In genomic region chrX:144317548-144318163, GRCm38 (mm10) we compare ENCODE assay signal across 8 mouse cellular contexts. TPM values are rescaled to one million over a fixed set of nuclear protein-coding genes. Genes with fewer than 3 reads are reported as not detected.
DNase-seq lines count a peak whose midpoint lies in the region; ATAC-seq and TF ChIP-seq lines count a peak whose summit lies in the region.

TSS of gene Alg13 (plus strand) at chrX:144317804.

- H3K4me2 ChIP-seq in forebrain, embryonic 16.5 days (ENCODE audit: low read length) = peak within 1 kb of the TSS; percentile 86

- WGBS in forebrain, embryonic 16.5 days = 24% methylated on average over 37 of the region's 47 CpGs
- 29% methylated on average over 47 of the region's 47 CpGs for WGBS in lung, adult 2 months

- no peaks in the 10 kb centered on the region for H3K9me3 ChIP-seq in G1E (replicated peaks)
- H3K9me3 ChIP-seq in forebrain, embryonic 16.5 days (ENCODE audit: control insufficient read depth, low read length) = no peaks in the 10 kb centered on the region

- H3K9ac ChIP-seq in forebrain, embryonic 16.5 days (replicated peaks; ENCODE audit: low read depth, low read length) = peak within 1 kb of the TSS; percentile 62

- peak within 1 kb of the TSS; percentile 75 for H3K4me3 ChIP-seq in G1E (ENCODE audit: low read depth, low read length)
- H3K4me3 ChIP-seq in forebrain, embryonic 16.5 days (replicated peaks; ENCODE audit: low read length) = peak within 1 kb of the TSS; percentile 65
- peak within 1 kb of the TSS; percentile 67 for H3K4me3 ChIP-seq in layer of hippocampus, adult 2 months
- H3K4me3 ChIP-seq in lung, adult 2 months (replicated peaks; ENCODE audit: extremely low read depth, low read depth, low read length) = peak within 1 kb of the TSS; percentile 87

- intact Hi-C loops in heart, postnatal 36 days (cut with DNase I) = loop anchor here (10.0 kb wide), 1 partner anchor 1187 kb away; the partner anchor contains the start of gene Amot

- no peak for TF ChIP-seq CTCF in G1E (IDR thresholded peaks at IDR 0.05; ENCODE audit: low read depth, low read length)
- no peak for TF ChIP-seq CTCF in layer of hippocampus, adult 2 months (conservative IDR thresholded peaks at IDR 0.05)
- TF ChIP-seq CTCF in lung, adult 2 months (IDR thresholded peaks at IDR 0.05; ENCODE audit: insufficient read depth, low read length) = no peak

- H3K36me3 ChIP-seq in G1E (replicated peaks) = peaks cover 7% of the 10 kb centered on the region
- no peaks in the 10 kb centered on the region for H3K36me3 ChIP-seq in forebrain, embryonic 16.5 days (ENCODE audit: control insufficient read depth, insufficient read depth)

- DNase-seq in G1E (ENCODE audit: low spot score) = peak; percentile 47
- DNase-seq in cerebellum, adult 18-20 months = peak; percentile 80 to 84
- DNase-seq in heart, postnatal 36 days = peak; percentile 76 to 78
- DNase-seq in layer of hippocampus, adult 2 months (ENCODE audit: low spot score in 2 of 2) = peak; percentile 81 to 82
- DNase-seq in lung, adult 2 months = peak; percentile 72
- peak; percentile 84 for DNase-seq in testis, postnatal 14 days (ENCODE audit: low spot score)

- peak within 1 kb of the TSS; percentile 61 for H3K27ac ChIP-seq in forebrain, embryonic 16.5 days (ENCODE audit: low read length)
- peak within 1 kb of the TSS; percentile 53; the same call in 1 of the 2 replicates for H3K27ac ChIP-seq in layer of hippocampus, adult 2 months

- H3K27me3 ChIP-seq in G1E (ENCODE audit: insufficient read depth, low read length) = no peaks in the 10 kb centered on the region
- H3K27me3 ChIP-seq in forebrain, embryonic 16.5 days (replicated peaks; ENCODE audit: control insufficient read depth, insufficient read depth, low read length) = no peaks in the 10 kb centered on the region

- peaks cover 22% of the 10 kb centered on the region for H3K4me1 ChIP-seq in G1E (ENCODE audit: insufficient read depth, low read depth, low read length)
- H3K4me1 ChIP-seq in forebrain, embryonic 16.5 days (replicated peaks; ENCODE audit: control insufficient read depth, insufficient read depth, low read length) = no peaks in the 10 kb centered on the region; the same call in 1 of the 2 replicates
- no peaks in the 10 kb centered on the region for H3K4me1 ChIP-seq in lung, adult 2 months (ENCODE audit: control insufficient read depth, insufficient read depth, low read length)

- peak; percentile 38; the same call in 1 of the 2 replicates for TF ChIP-seq POLR2A in lung, adult 2 months (IDR thresholded peaks at IDR 0.05; ENCODE audit: borderline replicate concordance, extremely low read depth, low read depth, low read length)

- ATAC-seq in G1E (ENCODE audit: extremely low read depth, insufficient number of reproducible peaks, low FRiP score, poor library complexity, severe bottlenecking) = peak; percentile 82
- peak; percentile 94 for ATAC-seq in forebrain, embryonic 16.5 days
- peak; percentile 56; the same call in 1 of the 2 replicates for ATAC-seq in neutrophil, adult 5-6 weeks (ENCODE audit: extremely low read depth, insufficient number of reproducible peaks, low FRiP score, poor library complexity, severe bottlenecking)

RNA-seq across cellular contexts. Expression of gene Alg13, which starts in this region (rescaled TPM):
- 57.0 and 60.6 TPM in 2 replicates for total RNA-seq in G1E (2014; fragmentation: Nextera tagmentation)
- 23.4 and 24.9 TPM in 2 replicates for total RNA-seq in G1E (2017)
- 3.0 and 5.5 TPM in 2 replicates for polyA plus RNA-seq in G1E (2012)
- 14.6 and 15.4 TPM in 2 replicates for polyA plus RNA-seq in forebrain, embryonic 16.5 days (2015; fragmentation: Nextera tagmentation; extraction: Ambion mirVana)
- 1 to 10 TPM; 5.2 to 5.6 TPM for total RNA-seq in heart, postnatal 36 days (2021)
- total RNA-seq in layer of hippocampus, adult 2 months (2021) = 10 to 100 TPM; 10.0 to 10.5 TPM
- 2.5 and 3.3 TPM in 2 replicates for polyA plus RNA-seq in lung, adult 2 months (2012; rRNA removed)
- 5.0 and 8.6 TPM in 2 replicates for total RNA-seq in neutrophil, adult 5-6 weeks (2017)

Comparison
In these comparisons a context has a peak if more than half of its experiments do, and no peak if none do; other contexts are left out.
1. Peak in every context shown above with its lines: DNase-seq, ATAC-seq, H3K4me3 ChIP-seq and H3K27ac ChIP-seq.